Mouse (Mus musculus): ENCODE data around the gene Hgfac. TPM values are rescaled to one million over a fixed set of nuclear protein-coding genes. Genes with fewer than 3 reads are reported as not detected.

The Hgfac gene
- polyA plus RNA-seq, 1 experiment from 2014 or later, result 129 TPM

Small RNA genes lying within 50 kb of the gene (microRNA-seq; reads per million reads assigned to microRNA genes)
- gene Mir3097, result 2.3 reads per million

Other genes with a start within 250 kb of the Hgfac start
- gene Msantd1, start 133.5 kb upstream of the Hgfac start, polyA plus RNA-seq (2015; fragmentation: Nextera tagmentation; extraction: Ambion mirVana), result 0.10 and 0.30 TPM in 2 replicates
- 17.0 and 20.1 TPM in 2 replicates for gene Rgs12, start 92.1 kb upstream of the Hgfac start, polyA plus RNA-seq (2015; fragmentation: Nextera tagmentation; extraction: Ambion mirVana)
- gene Dok7, start 15.3 kb downstream of the Hgfac start, polyA plus RNA-seq (2015; fragmentation: Nextera tagmentation; extraction: Ambion mirVana), result 0.15 and 0.22 TPM in 2 replicates
- gene Lrpap1, start 64.3 kb downstream of the Hgfac start, polyA plus RNA-seq (2015; fragmentation: Nextera tagmentation; extraction: Ambion mirVana), result 77.9 and 82.8 TPM in 2 replicates
- gene Adra2c, start 236.8 kb downstream of the Hgfac start, polyA plus RNA-seq (2015; fragmentation: Nextera tagmentation; extraction: Ambion mirVana), result not detected in 2 replicates